In the genomic region with DNA sequence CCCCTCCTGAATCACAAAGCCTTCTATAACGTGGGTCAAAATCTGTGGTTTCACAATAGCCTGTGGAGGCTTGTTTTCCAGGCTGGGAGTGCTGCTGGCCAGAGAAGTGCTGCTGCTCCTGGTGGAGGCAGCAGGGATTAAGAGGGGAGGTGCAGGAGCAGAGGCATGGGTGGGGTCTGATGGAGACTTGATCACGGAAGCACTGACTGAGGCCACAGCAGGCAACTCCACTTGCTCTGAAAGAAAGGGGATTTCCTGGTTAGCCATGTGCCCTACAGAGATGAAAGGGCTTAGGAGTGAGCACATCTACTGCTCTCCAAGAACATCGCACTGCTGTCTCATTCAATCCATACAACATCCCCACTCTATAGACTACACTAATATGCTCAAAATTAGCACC, we compare ENCODE assay signal across 15 mouse cellular contexts. TPM values are rescaled to one million over a fixed set of nuclear protein-coding genes. Genes with fewer than 3 reads are reported as not detected.
DNase-seq lines count a peak whose midpoint lies in the region; ATAC-seq and TF ChIP-seq lines count a peak whose summit lies in the region.
"Had no signal": no experiment of that assay in that cellular context is flagged by ENCODE, and none has a peak within 500 bp of the region (broad histone marks: within the 10 kb centered on the region; RNA-seq: fewer than 3 reads in every experiment).

No protein-coding gene starts in this region.

- H3K4me2 ChIP-seq in intestine, postnatal 0 days (replicated peaks; ENCODE audit: low read depth): no peak overlapping the region
- no peak overlapping the region for H3K4me2 ChIP-seq in intestine, embryonic 16.5 days (ENCODE audit: low read depth, low read length)
- H3K4me2 ChIP-seq in midbrain, postnatal 0 days (ENCODE audit: low read depth, low read length, poor library complexity, severe bottlenecking): no peak overlapping the region
- H3K4me2 ChIP-seq: lung, embryonic 15.5 days; neural tube, embryonic 12.5 days; stomach, embryonic 15.5 days had no signal

- no peaks in the 10 kb centered on the region for H3K4me1 ChIP-seq in intestine, postnatal 0 days (replicated peaks; ENCODE audit: control insufficient read depth, insufficient read depth, low read length)
- H3K4me1 ChIP-seq in intestine, embryonic 16.5 days (ENCODE audit: control insufficient read depth, insufficient read depth, low read length): no peaks in the 10 kb centered on the region
- H3K4me1 ChIP-seq in midbrain, postnatal 0 days (ENCODE audit: insufficient read depth, low read length): no peaks in the 10 kb centered on the region
- H3K4me1 ChIP-seq: lung, embryonic 15.5 days; midbrain, embryonic 10.5 days; neural tube, embryonic 12.5 days; stomach, embryonic 15.5 days had no signal

- peak; percentile 25 for DNase-seq in CD4-positive helper T cell, adult 2 months (ENCODE audit: low read depth, low spot score)
- peak; percentile 31 for DNase-seq in NIH3T3 (ENCODE audit: low read depth)
- peak; percentile 15 to 22 for DNase-seq in heart, postnatal 14 days
- no peak for DNase-seq in midbrain, postnatal 0 days (ENCODE audit: low spot score)
- DNase-seq: cerebellum, adult 11-12 months; right cerebral cortex, adult 18-20 months; thymus, postnatal 36 days had no signal

- no peak overlapping the region for H3K9ac ChIP-seq in intestine, postnatal 0 days (ENCODE audit: low read depth, low read length)
- no peak overlapping the region for H3K9ac ChIP-seq in intestine, embryonic 16.5 days (ENCODE audit: low read depth, low read length)
- no peak overlapping the region for H3K9ac ChIP-seq in midbrain, postnatal 0 days (replicated peaks; ENCODE audit: low read length, poor library complexity, severe bottlenecking)
- H3K9ac ChIP-seq: lung, embryonic 15.5 days; neural tube, embryonic 12.5 days; stomach, embryonic 15.5 days had no signal

- ATAC-seq in intestine, postnatal 0 days: no peak
- ATAC-seq in intestine, embryonic 16.5 days: no peak
- no peak for ATAC-seq in midbrain, postnatal 0 days (ENCODE audit: low FRiP score)
- ATAC-seq in frontal cortex, adult (ENCODE audit: low TSS enrichment): no peak

- no peak overlapping the region for H3K4me3 ChIP-seq in intestine, postnatal 0 days (ENCODE audit: low read depth, low read length)
- H3K4me3 ChIP-seq in intestine, embryonic 16.5 days (ENCODE audit: low read length): no peak overlapping the region
- H3K4me3 ChIP-seq in midbrain, postnatal 0 days (ENCODE audit: low read depth, low read length): no peak overlapping the region
- H3K4me3 ChIP-seq: lung, embryonic 15.5 days; midbrain, embryonic 10.5 days; neural tube, embryonic 12.5 days; stomach, embryonic 15.5 days had no signal

- WGBS in intestine, postnatal 0 days: 64% methylated on average over 3 of the region's 3 CpGs
- 52% methylated on average over 3 of the region's 3 CpGs for WGBS in intestine, embryonic 16.5 days
- WGBS in midbrain, postnatal 0 days: 32% methylated on average over 3 of the region's 3 CpGs

- intact Hi-C loops in heart, postnatal 14 days (cut with DNase I): no loop called here

- no peak overlapping the region for H3K27ac ChIP-seq in intestine, postnatal 0 days (ENCODE audit: low read depth, low read length)
- no peak overlapping the region for H3K27ac ChIP-seq in intestine, embryonic 16.5 days (ENCODE audit: low read length)
- H3K27ac ChIP-seq in midbrain, postnatal 0 days (ENCODE audit: low read depth, low read length): no peak overlapping the region
- H3K27ac ChIP-seq: lung, embryonic 15.5 days; midbrain, embryonic 10.5 days; neural tube, embryonic 12.5 days; stomach, embryonic 15.5 days had no signal

- H3K9me3 ChIP-seq in intestine, postnatal 0 days (ENCODE audit: control insufficient read depth): no peaks in the 10 kb centered on the region
- no peaks in the 10 kb centered on the region for H3K9me3 ChIP-seq in intestine, embryonic 16.5 days (ENCODE audit: control insufficient read depth, low read length)
- no peaks in the 10 kb centered on the region for H3K9me3 ChIP-seq in midbrain, postnatal 0 days (ENCODE audit: low read length)
- H3K9me3 ChIP-seq: G1E; lung, embryonic 15.5 days; midbrain, embryonic 10.5 days; neural tube, embryonic 12.5 days; stomach, embryonic 15.5 days had no signal

- H3K36me3 ChIP-seq in intestine, postnatal 0 days (ENCODE audit: control insufficient read depth, insufficient read depth): peaks cover 40% of the 10 kb centered on the region
- H3K36me3 ChIP-seq in intestine, embryonic 16.5 days (ENCODE audit: control insufficient read depth, insufficient read depth, low read length): peaks cover 10% of the 10 kb centered on the region
- H3K36me3 ChIP-seq in midbrain, postnatal 0 days (ENCODE audit: insufficient read depth, low read length): peaks cover 32% of the 10 kb centered on the region

- H3K27me3 ChIP-seq in intestine, postnatal 0 days (replicated peaks; ENCODE audit: control insufficient read depth, insufficient read depth, low read length): no peaks in the 10 kb centered on the region
- no peaks in the 10 kb centered on the region for H3K27me3 ChIP-seq in intestine, embryonic 16.5 days (replicated peaks; ENCODE audit: control insufficient read depth, insufficient read depth, low read length)
- no peaks in the 10 kb centered on the region for H3K27me3 ChIP-seq in midbrain, postnatal 0 days (ENCODE audit: insufficient read depth, low read length)
- H3K27me3 ChIP-seq: lung, embryonic 15.5 days; neural tube, embryonic 12.5 days; stomach, embryonic 15.5 days had no signal

- TF ChIP-seq CTCF in intestine, postnatal 0 days (IDR thresholded peaks at IDR 0.05; ENCODE audit: low read depth): peak; percentile 28; the same call in 1 of the 2 replicates
- TF ChIP-seq CTCF in midbrain, postnatal 0 days (IDR thresholded peaks at IDR 0.05): no peak

RNA-seq across cellular contexts. Expression of a gene that starts 39.4 kb away (rescaled TPM):
- polyA plus RNA-seq in intestine, postnatal 0 days (2015; fragmentation: Nextera tagmentation; extraction: Ambion mirVana): 3.5 and 3.8 TPM in 2 replicates
- polyA plus RNA-seq in intestine, embryonic 16.5 days (2015; fragmentation: Nextera tagmentation; extraction: Ambion mirVana): 4.2 and 4.5 TPM in 2 replicates
- total RNA-seq in heart, postnatal 14 days (2021): 10 to 100 TPM; 17.4 to 20.7 TPM
- total RNA-seq in midbrain, postnatal 0 days (2014; rRNA removed): 27.0 and 31.5 TPM in 2 replicates
- polyA plus RNA-seq in midbrain, postnatal 0 days (2015; fragmentation: Nextera tagmentation; extraction: Ambion mirVana): 5.5 and 6.6 TPM in 2 replicates
